Mouse (Mus musculus) liver, postnatal 0 days (tissue): ENCODE results near the gene Pqbp1.

Experiments
- CTCF ChIP-seq: sonication (generic); IDR thresholded peaks from 2 replicates; pipeline ENCODE4 v1.5.1; 2016; ENCODE audit warnings: antibody characterized with exemption, low read depth
- EP300 ChIP-seq: IDR thresholded peaks from 2 replicates; pipeline ENCODE4 v1.6.1; 2016; ENCODE audit warnings: antibody characterized with exemption, low read depth, mild to moderate bottlenecking

DNA sequence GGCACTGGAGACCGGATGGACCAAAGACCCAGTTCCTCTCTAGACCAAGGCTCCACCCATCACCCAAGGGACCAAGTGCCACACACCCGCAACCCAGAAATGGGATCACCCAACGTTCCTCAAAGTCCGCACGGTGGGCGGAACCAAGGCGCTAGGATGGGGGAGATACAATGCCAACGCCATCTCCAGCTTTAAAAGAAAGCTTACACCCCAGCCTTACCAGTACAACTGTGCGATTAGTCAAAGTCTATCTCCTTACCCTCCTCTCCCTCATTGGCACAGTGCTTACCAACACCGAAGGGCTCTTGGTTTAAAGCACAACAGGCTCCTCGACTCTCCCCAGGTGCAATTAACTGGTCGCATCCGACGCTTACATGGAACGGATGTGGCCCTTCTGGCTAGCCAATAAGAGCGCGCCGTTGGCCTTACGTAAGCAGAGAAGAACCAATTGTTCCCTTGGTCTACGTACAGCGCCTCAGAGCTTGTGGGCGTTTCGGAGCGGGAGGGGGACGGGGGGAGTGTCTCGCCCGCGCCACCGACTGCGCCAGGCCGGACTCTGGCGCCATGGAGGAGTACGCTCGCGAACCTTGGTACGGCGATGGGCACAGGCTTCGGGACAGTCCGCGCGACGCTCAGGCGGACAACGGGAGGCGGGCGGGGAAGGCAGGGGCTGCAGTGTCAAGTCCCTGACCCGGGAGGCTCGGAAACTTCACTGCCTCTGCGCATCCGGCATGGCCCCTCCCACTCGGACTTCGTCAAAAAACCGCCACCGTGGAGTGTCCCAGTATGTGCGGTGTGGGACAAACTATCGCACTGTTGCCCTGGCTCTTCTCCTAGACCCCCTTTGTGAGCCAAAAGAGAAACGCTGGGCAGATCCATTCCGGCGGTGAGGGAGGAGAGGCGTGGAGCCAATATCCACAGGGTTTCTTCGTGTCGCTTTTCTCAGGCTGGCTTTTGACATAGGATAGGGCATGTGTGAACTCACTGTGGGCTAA, at the start of gene Pqbp1, which contains the start of gene Timm17b:
- TF ChIP-seq CTCF (no peak), EP300 (peak; percentile 55; the same call in 1 of the 2 replicates)
